Mouse (Mus musculus) cerebellum, adult 9-10 months (tissue): ENCODE results near the gene Gm2115.

Source experiments
- DNase-seq: peaks from one replicate; pipeline ENCODE4 v3.0.0; 2022

The Gm2115 gene

GRCm38 (mm10) chr7:84528796-84529533, at the start of gene Gm2115:
TSS of gene Gm2115 (plus strand) at chr7:84528954.
- no peak for DNase-seq

GRCm38 (mm10) chr7:84483447-84484407, 45.0 kb upstream of the Gm2115 start:
- DNase-seq: no peak

- no peak for DNase-seq
Observed at GRCm38 (mm10) chr7:84486485-84486884, 42.3 kb upstream of the Gm2115 start.

- DNase-seq: no peak
Observed at GRCm38 (mm10) chr7:84503163-84503562, 25.6 kb upstream of the Gm2115 start.

GRCm38 (mm10) chr7:84518533-84519198, 10.1 kb upstream of the Gm2115 start:
- DNase-seq: no peak

- DNase-seq: no peak
Observed at GRCm38 (mm10) chr7:84521329-84521728, 7.4 kb upstream of the Gm2115 start.

- DNase-seq: peak; percentile 23
Observed at GRCm38 (mm10) chr7:84522426-84522825, 6.3 kb upstream of the Gm2115 start.

- DNase-seq: no peak
Observed at GRCm38 (mm10) chr7:84526171-84526570, 2.6 kb upstream of the Gm2115 start.

GRCm38 (mm10) chr7:84532795-84533194, 4.0 kb downstream of the Gm2115 start:
- no peak for DNase-seq

GRCm38 (mm10) chr7:84534632-84535031, 5.9 kb downstream of the Gm2115 start:
- DNase-seq: peak; percentile 15

GRCm38 (mm10) chr7:84544946-84545345, 16.2 kb downstream of the Gm2115 start:
- DNase-seq: no peak

GRCm38 (mm10) chr7:84546667-84547066, 17.9 kb downstream of the Gm2115 start:
- no peak for DNase-seq

GRCm38 (mm10) chr7:84551472-84551871, 22.7 kb downstream of the Gm2115 start:
- no peak for DNase-seq

- no peak for DNase-seq
Observed at GRCm38 (mm10) chr7:84555294-84555693, 26.5 kb downstream of the Gm2115 start.

GRCm38 (mm10) chr7:84557332-84557731, 28.6 kb downstream of the Gm2115 start:
- DNase-seq: no peak

- no peak for DNase-seq
Observed at GRCm38 (mm10) chr7:84560500-84560899, 31.7 kb downstream of the Gm2115 start.

GRCm38 (mm10) chr7:84564236-84564635, 35.5 kb downstream of the Gm2115 start:
- DNase-seq: no peak

- no peak for DNase-seq
Observed at GRCm38 (mm10) chr7:84566200-84566599, 37.4 kb downstream of the Gm2115 start.

- no peak for DNase-seq
Observed at GRCm38 (mm10) chr7:84577034-84577433, 48.3 kb downstream of the Gm2115 start.

- DNase-seq: no peak
Observed at GRCm38 (mm10) chr7:84578841-84579240, 50.1 kb downstream of the Gm2115 start.

- no peak for DNase-seq
Observed at GRCm38 (mm10) chr7:84579769-84580168, 51.0 kb downstream of the Gm2115 start.

GRCm38 (mm10) chr7:84585086-84585485, 56.3 kb downstream of the Gm2115 start:
- no peak for DNase-seq
